Mouse (Mus musculus) ES-E14 (cell line): ENCODE measurements around the gene Prl3d3.
"Not testable (repeated sequence)": the region's sequence is repeated elsewhere in the genome, so short reads cannot be mapped to it uniquely, and the experiment has no call there.

Experiments used
- CHD2 ChIP-seq: IDR thresholded peaks from 2 replicates; pipeline ENCODE4 v1.6.1; 2014; ENCODE audit warnings: mild to moderate bottlenecking, low read depth, low read length, inconsistent platforms
- HCFC1 ChIP-seq: IDR thresholded peaks from 2 replicates; pipeline ENCODE4 v1.6.1; 2012; ENCODE audit warnings: low read length, inconsistent platforms, borderline replicate concordance; ENCODE audit not compliant: insufficient read depth
- MAFK ChIP-seq: IDR thresholded peaks from 2 replicates; pipeline ENCODE4 v1.6.1; 2014; ENCODE audit warnings: mild to moderate bottlenecking, low read depth, low read length, inconsistent platforms; ENCODE audit not compliant: insufficient read depth
- ZC3H11A ChIP-seq: IDR thresholded peaks from 2 replicates; pipeline ENCODE4 v1.6.1; 2012; ENCODE audit warnings: low read depth, mild to moderate bottlenecking, inconsistent platforms, low read length, borderline replicate concordance
- ZNF384 ChIP-seq: IDR thresholded peaks from 2 replicates; pipeline ENCODE4 v1.6.1; 2012; ENCODE audit warnings: low read depth, low read length, inconsistent platforms

DNA sequence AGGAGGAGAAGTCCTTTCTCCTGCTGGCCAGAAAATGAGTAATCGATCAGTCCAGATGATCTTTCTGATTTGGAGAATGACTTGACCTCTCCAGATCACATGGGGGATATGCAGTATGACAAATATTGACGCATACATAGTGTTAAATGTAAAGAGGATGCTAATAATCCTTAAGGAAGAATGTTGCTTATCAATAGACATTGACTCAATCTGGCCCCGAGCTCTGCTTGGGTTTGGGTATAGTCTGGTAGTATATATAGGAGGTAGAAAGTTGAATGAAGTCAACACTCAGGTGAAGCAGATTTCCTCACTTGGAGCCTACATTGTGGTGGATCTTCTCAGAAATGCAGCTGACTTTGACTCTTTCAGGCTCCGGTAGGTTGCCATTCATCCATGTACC lies 35.2 kb upstream of the Prl3d3 start, which contains the start of gene Prl3d2:
- TF ChIP-seq ZC3H11A, CHD2, MAFK, ZNF384, HCFC1: not testable (repeated sequence)
